Mouse (Mus musculus) megakaryocyte, embryonic 14.5 days (primary cell): ENCODE data around the gene Abcb11.

Experiments used
- FLI1 ChIP-seq: IDR thresholded peaks from 2 replicates; pipeline ENCODE4 v1.6.1; 2012; ENCODE audit warnings: low read length, inconsistent platforms, mixed read lengths
- GATA1 ChIP-seq: IDR thresholded peaks from 3 replicates; pipeline ENCODE4 v1.6.1; 2012; ENCODE audit warnings: mixed read lengths, low read length, inconsistent platforms, borderline replicate concordance

DNA sequence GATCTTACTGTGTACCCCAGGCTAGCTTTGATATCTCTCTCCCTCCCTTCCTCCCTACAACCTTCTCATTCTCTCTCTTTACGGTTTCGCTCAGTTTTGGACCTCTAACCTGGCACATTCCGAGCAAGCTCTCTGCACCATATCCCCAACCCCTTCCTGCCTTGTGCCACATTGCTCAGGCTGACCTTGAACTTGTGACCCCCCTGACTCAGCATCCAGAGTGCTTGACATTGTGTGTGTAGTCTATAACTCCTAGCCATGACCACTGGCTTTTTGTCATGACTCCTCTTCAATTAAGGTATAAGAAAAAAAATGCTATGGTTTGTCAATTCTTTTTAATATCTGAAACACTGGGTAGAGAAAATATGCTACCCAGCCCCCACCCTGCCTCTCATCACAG, 132.7 kb downstream of the Abcb11 start:
- TF ChIP-seq GATA1, result no peak
- TF ChIP-seq FLI1, result no peak
